Mouse (Mus musculus): ENCODE results near the gene Lor. TPM values are rescaled to one million over a fixed set of nuclear protein-coding genes. Genes with fewer than 3 reads are reported as not detected.

Gene Lor
- polyA plus RNA-seq (2014; fragmentation: Nextera tagmentation; extraction: Ambion mirVana): 3.4 and 4.8 TPM in 2 replicates

- Histone ChIP-seq H3K4me2 (ENCODE audit: low read length) (peak within 1 kb of the TSS; percentile 73), H3K4me3 (replicated peaks; ENCODE audit: low read depth, low read length) (peak within 1 kb of the TSS; percentile 74), H3K9ac (replicated peaks; ENCODE audit: low read length) (peak within 1 kb of the TSS; percentile 92; the same call in 1 of the 2 replicates), H3K4me1 (ENCODE audit: control insufficient read depth, insufficient read depth, low read length) (peaks cover 3% of the 10 kb centered on the region; the same call in 1 of the 2 replicates), H3K27me3 (ENCODE audit: control insufficient read depth, insufficient read depth, low read length) (peaks cover 10% of the 10 kb centered on the region; the same call in 1 of the 2 replicates), H3K27ac (replicated peaks; ENCODE audit: low read depth, low read length) (peak within 1 kb of the TSS; percentile 98), H3K9me3 (ENCODE audit: control insufficient read depth, low read length) (no peaks in the 10 kb centered on the region), H3K36me3 (ENCODE audit: control insufficient read depth, insufficient read depth, low read length) (no peaks in the 10 kb centered on the region)
- ATAC-seq (ENCODE audit: low FRiP score, low TSS enrichment) (no peak), DNase-seq (no peak)
- WGBS: 86% methylated on average over 2 of the region's 2 CpGs
Observed at GRCm38 (mm10) chr3:92083042-92083441, at the start of gene Lor. Lor (minus strand) TSS chr3:92083142.

- H3K9ac ChIP-seq (replicated peaks; ENCODE audit: low read length): no peak within 1 kb of the TSS
- H3K4me1 ChIP-seq (ENCODE audit: control insufficient read depth, insufficient read depth, low read length): no peaks in the 10 kb centered on the region
- H3K4me2 ChIP-seq (ENCODE audit: low read length): no peak within 1 kb of the TSS
- WGBS: 86% methylated on average over 5 of the region's 5 CpGs
- no peaks in the 10 kb centered on the region for H3K27me3 ChIP-seq (ENCODE audit: control insufficient read depth, insufficient read depth, low read length)
- DNase-seq (no peak), ATAC-seq (ENCODE audit: low FRiP score, low TSS enrichment) (no peak)
- H3K27ac ChIP-seq (replicated peaks; ENCODE audit: low read depth, low read length): no peak within 1 kb of the TSS
- H3K36me3 ChIP-seq (ENCODE audit: control insufficient read depth, insufficient read depth, low read length): no peaks in the 10 kb centered on the region
- H3K4me3 ChIP-seq (replicated peaks; ENCODE audit: low read depth, low read length): no peak within 1 kb of the TSS
- no peaks in the 10 kb centered on the region for H3K9me3 ChIP-seq (ENCODE audit: control insufficient read depth, low read length)
Observed at GRCm38 (mm10) chr3:92123847-92124246, 40.9 kb upstream of the Lor start, which contains the start of gene Prr9. Prr9 (minus strand) TSS chr3:92123947.

GRCm38 (mm10) chr3:92120902-92121301 is 38.0 kb upstream of the Lor start:
- Histone ChIP-seq H3K36me3 (ENCODE audit: control insufficient read depth, insufficient read depth, low read length) (no peaks in the 10 kb centered on the region), H3K9me3 (ENCODE audit: control insufficient read depth, low read length) (no peaks in the 10 kb centered on the region), H3K4me3 (replicated peaks; ENCODE audit: low read depth, low read length) (no peak overlapping the region), H3K4me2 (ENCODE audit: low read length) (no peak overlapping the region), H3K9ac (replicated peaks; ENCODE audit: low read length) (no peak overlapping the region), H3K4me1 (ENCODE audit: control insufficient read depth, insufficient read depth, low read length) (no peaks in the 10 kb centered on the region), H3K27ac (replicated peaks; ENCODE audit: low read depth, low read length) (no peak overlapping the region), H3K27me3 (ENCODE audit: control insufficient read depth, insufficient read depth, low read length) (no peaks in the 10 kb centered on the region)
- no peak for ATAC-seq (ENCODE audit: low FRiP score, low TSS enrichment)
- 84% methylated on average over 3 of the region's 3 CpGs for WGBS
- DNase-seq: no peak

DNA sequence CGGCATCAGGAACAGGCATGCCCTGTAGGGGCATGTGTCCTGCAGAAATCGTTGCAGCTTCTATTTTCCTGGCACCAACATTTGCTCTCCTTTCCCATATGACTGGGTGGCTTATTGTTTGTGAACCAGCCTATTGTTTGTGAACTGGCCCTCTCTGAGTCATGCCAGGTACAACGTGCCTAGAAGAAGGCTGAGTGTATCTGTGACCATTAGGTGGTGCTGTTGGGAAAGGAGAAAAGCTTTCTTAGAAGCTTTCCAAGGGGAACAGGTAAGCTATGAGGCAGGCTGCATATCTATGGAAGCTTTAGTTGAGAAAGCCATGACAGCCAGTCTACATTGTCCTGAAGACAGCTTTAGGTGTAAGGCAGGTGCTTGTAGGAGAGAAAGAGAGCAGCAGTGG is 35.0 kb upstream of the Lor start:
- Histone ChIP-seq H3K9me3 (ENCODE audit: control insufficient read depth, low read length) (no peaks in the 10 kb centered on the region), H3K27me3 (ENCODE audit: control insufficient read depth, insufficient read depth, low read length) (no peaks in the 10 kb centered on the region), H3K4me3 (replicated peaks; ENCODE audit: low read depth, low read length) (no peak overlapping the region), H3K36me3 (ENCODE audit: control insufficient read depth, insufficient read depth, low read length) (no peaks in the 10 kb centered on the region), H3K9ac (replicated peaks; ENCODE audit: low read length) (no peak overlapping the region), H3K27ac (replicated peaks; ENCODE audit: low read depth, low read length) (no peak overlapping the region), H3K4me2 (ENCODE audit: low read length) (no peak overlapping the region), H3K4me1 (ENCODE audit: control insufficient read depth, insufficient read depth, low read length) (no peaks in the 10 kb centered on the region)
- no peak for ATAC-seq (ENCODE audit: low FRiP score, low TSS enrichment)
- DNase-seq: peak; percentile 68
- 37% methylated on average over 3 of the region's 3 CpGs for WGBS

DNA sequence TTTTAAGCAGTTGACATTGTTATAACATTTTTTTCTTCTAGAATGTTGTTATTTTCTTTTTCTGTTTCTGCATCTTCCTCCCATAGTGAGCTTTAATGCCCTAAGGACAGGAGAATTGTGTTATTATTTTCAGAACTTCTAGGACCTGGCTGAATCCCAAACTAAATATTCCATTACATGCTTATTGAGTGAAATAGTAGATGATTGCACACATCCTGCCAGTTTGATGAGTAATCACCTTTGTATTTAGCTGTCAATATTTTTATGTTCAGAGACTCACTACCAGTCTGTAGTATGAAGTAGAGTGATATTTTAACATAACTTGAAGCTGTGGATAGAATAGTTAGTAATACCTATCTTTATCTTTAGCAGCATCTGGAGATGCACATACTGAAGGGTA is 28.6 kb upstream of the Lor start:
- Histone ChIP-seq H3K9me3 (ENCODE audit: control insufficient read depth, low read length) (no peaks in the 10 kb centered on the region), H3K4me3 (replicated peaks; ENCODE audit: low read depth, low read length) (no peak overlapping the region), H3K36me3 (ENCODE audit: control insufficient read depth, insufficient read depth, low read length) (no peaks in the 10 kb centered on the region), H3K9ac (replicated peaks; ENCODE audit: low read length) (no peak overlapping the region), H3K4me1 (ENCODE audit: control insufficient read depth, insufficient read depth, low read length) (no peaks in the 10 kb centered on the region), H3K4me2 (ENCODE audit: low read length) (no peak overlapping the region), H3K27ac (replicated peaks; ENCODE audit: low read depth, low read length) (no peak overlapping the region), H3K27me3 (ENCODE audit: control insufficient read depth, insufficient read depth, low read length) (no peaks in the 10 kb centered on the region)
- ATAC-seq (ENCODE audit: low FRiP score, low TSS enrichment) (no peak), DNase-seq (no peak)

DNA sequence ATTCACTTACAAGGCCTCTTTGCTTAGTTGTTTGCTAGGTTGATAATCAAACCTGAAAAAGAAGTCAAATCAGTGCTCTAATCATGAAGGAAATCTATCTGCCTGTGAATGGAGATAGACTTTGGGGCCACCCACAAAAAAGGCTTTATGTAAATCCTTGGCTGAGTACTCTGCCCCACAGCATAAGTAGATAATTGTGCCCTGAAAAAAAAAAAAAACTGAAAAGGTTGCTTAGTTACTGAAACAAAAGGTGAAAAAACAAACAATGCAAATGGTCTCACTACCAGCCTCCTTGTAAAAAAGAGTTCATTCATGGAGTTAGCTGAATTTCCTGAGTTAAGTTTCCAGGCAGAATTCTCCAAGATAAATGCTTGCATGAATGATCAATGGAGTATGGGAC is 27.8 kb upstream of the Lor start:
- no peak overlapping the region for H3K9ac ChIP-seq (replicated peaks; ENCODE audit: low read length)
- no peak for ATAC-seq (ENCODE audit: low FRiP score, low TSS enrichment)
- H3K36me3 ChIP-seq (ENCODE audit: control insufficient read depth, insufficient read depth, low read length): no peaks in the 10 kb centered on the region
- H3K9me3 ChIP-seq (ENCODE audit: control insufficient read depth, low read length): no peaks in the 10 kb centered on the region
- peak; percentile 15 for DNase-seq
- H3K4me3 ChIP-seq (replicated peaks; ENCODE audit: low read depth, low read length): no peak overlapping the region
- no peak overlapping the region for H3K27ac ChIP-seq (replicated peaks; ENCODE audit: low read depth, low read length)
- no peaks in the 10 kb centered on the region for H3K4me1 ChIP-seq (ENCODE audit: control insufficient read depth, insufficient read depth, low read length)
- no peaks in the 10 kb centered on the region for H3K27me3 ChIP-seq (ENCODE audit: control insufficient read depth, insufficient read depth, low read length)
- no peak overlapping the region for H3K4me2 ChIP-seq (ENCODE audit: low read length)

DNA sequence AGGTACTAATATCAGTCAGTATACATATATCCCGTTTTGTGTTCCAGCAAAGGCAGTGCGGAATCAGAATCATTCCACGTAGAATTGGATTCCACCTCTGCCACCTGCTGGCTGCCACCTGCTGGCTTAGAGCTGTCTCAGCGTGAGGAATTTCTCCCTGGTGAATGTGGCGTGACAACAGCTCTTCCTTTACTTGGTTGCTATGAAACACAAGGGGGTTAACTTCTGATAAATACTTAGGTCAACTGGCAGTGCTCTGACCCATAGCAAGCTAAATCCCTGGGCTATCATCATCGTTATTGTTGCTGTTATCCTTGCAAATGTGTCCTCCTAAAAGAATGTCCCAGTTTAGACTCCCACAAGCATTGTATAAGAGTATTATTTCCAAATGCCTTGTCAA is 23.6 kb upstream of the Lor start:
- Histone ChIP-seq H3K4me1 (ENCODE audit: control insufficient read depth, insufficient read depth, low read length) (no peaks in the 10 kb centered on the region), H3K9ac (replicated peaks; ENCODE audit: low read length) (no peak overlapping the region), H3K27me3 (ENCODE audit: control insufficient read depth, insufficient read depth, low read length) (no peaks in the 10 kb centered on the region), H3K27ac (replicated peaks; ENCODE audit: low read depth, low read length) (no peak overlapping the region), H3K4me3 (replicated peaks; ENCODE audit: low read depth, low read length) (no peak overlapping the region), H3K9me3 (ENCODE audit: control insufficient read depth, low read length) (no peaks in the 10 kb centered on the region), H3K4me2 (ENCODE audit: low read length) (no peak overlapping the region), H3K36me3 (ENCODE audit: control insufficient read depth, insufficient read depth, low read length) (no peaks in the 10 kb centered on the region)
- ATAC-seq (ENCODE audit: low FRiP score, low TSS enrichment) (peak; percentile 50; the same call in 1 of the 2 replicates), DNase-seq (peak; percentile 73)
- WGBS: 4% methylated on average over 6 of the region's 6 CpGs

DNA sequence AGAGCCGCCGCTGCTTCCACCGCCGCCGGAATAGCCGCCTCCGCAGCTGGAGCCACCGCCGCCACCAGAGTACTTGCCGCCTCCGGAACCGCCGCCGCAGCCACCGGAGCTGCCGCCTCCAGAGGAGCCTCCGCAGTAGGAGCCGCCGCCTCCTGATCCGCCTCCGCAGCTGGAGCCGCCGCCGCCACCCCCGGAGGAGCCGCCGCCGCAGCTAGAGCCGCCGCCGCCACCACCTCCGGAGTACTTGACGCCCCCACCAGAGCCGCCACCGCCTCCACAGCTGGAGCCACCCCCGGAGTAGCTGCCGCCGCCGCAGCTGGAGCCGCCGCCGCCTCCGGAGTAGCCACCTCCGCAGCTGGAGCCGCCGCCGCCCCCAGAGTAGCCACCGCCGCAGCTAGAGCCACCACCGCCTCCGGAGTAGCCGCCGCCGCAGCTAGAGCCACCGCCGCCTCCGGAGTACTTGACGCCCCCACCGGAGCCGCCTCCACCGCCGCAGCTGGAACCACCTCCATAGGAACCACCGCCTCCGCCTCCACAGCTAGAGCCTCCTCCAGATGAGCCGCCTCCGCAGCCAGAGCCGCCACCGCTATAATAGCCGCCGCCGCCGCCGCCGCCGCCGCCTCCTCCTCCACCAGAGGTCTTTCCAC is 1.5 kb downstream of the Lor start:
- peaks cover 3% of the 10 kb centered on the region; the same call in 1 of the 2 replicates for H3K4me1 ChIP-seq (ENCODE audit: control insufficient read depth, insufficient read depth, low read length)

More for the DNA sequence above, 1.5 kb downstream of the Lor start:
- Histone ChIP-seq H3K27me3 (ENCODE audit: control insufficient read depth, insufficient read depth, low read length) (peaks cover 10% of the 10 kb centered on the region; the same call in 1 of the 2 replicates), H3K9ac (replicated peaks; ENCODE audit: low read length) (peak overlapping the region; percentile 92), H3K4me2 (ENCODE audit: low read length) (peak overlapping the region; percentile 73), H3K36me3 (ENCODE audit: control insufficient read depth, insufficient read depth, low read length) (no peaks in the 10 kb centered on the region), H3K9me3 (ENCODE audit: control insufficient read depth, low read length) (no peaks in the 10 kb centered on the region), H3K27ac (replicated peaks; ENCODE audit: low read depth, low read length) (peak overlapping the region; percentile 98), H3K4me3 (replicated peaks; ENCODE audit: low read depth, low read length) (peak overlapping the region; percentile 74)
- DNase-seq (peak; percentile 83), ATAC-seq (ENCODE audit: low FRiP score, low TSS enrichment) (peak; percentile 72)
- WGBS: under 1% methylated on average over 76 of the region's 76 CpGs
